Mouse (Mus musculus) intestine, postnatal 0 days (tissue): ENCODE data around the gene Eif3b. TPM values are rescaled to one million over a fixed set of nuclear protein-coding genes. Genes with fewer than 3 reads are reported as not detected.
A peak's percentile ranks its signal among the peaks of the same experiment; 100 is the strongest.

Experiments
- ATAC-seq: fragments of 200-750 bp; cut with Nextera tagmentation; 2 replicates; pipeline ENCODE4 v1.8.0; 2017; ENCODE audit warnings: mild to moderate bottlenecking, moderate TSS enrichment, moderate library complexity
- H3K27ac ChIP-seq: fragments of 300-500 bp; sonication (generic); 2 replicates; pipeline ENCODE4 v1.5.1; 2014; ENCODE audit warnings: mild to moderate bottlenecking, low read depth, low read length, moderate library complexity
- H3K27me3 ChIP-seq: fragments of 300-500 bp; sonication (generic); replicated peaks from 2 replicates; pipeline ENCODE4 v1.6.1; 2014; ENCODE audit warnings: low read length, mixed read lengths; ENCODE audit not compliant: control insufficient read depth, insufficient read depth
- H3K36me3 ChIP-seq: fragments of 300-500 bp; sonication (generic); 2 replicates; pipeline ENCODE4 v1.6.1; 2014; ENCODE audit warnings: mild to moderate bottlenecking, moderate library complexity; ENCODE audit not compliant: control insufficient read depth, insufficient read depth
- H3K4me1 ChIP-seq: fragments of 300-500 bp; sonication (generic); replicated peaks from 2 replicates; pipeline ENCODE4 v1.6.1; 2014; ENCODE audit warnings: antibody characterized with exemption, low read length, mixed read lengths; ENCODE audit not compliant: control insufficient read depth, insufficient read depth
- H3K4me2 ChIP-seq: fragments of 300-500 bp; sonication (generic); replicated peaks from 2 replicates; pipeline ENCODE4 v1.6.1; 2014; ENCODE audit warnings: low read depth, mild to moderate bottlenecking, moderate library complexity
- H3K4me3 ChIP-seq: fragments of 300-500 bp; sonication (generic); 2 replicates; pipeline ENCODE4 v1.5.1; 2014; ENCODE audit warnings: low read depth, low read length
- H3K9ac ChIP-seq: fragments of 300-500 bp; sonication (generic); 2 replicates; pipeline ENCODE4 v1.6.1; 2014; ENCODE audit warnings: mild to moderate bottlenecking, low read depth, low read length
- H3K9me3 ChIP-seq: fragments of 300-500 bp; sonication (generic); 2 replicates; pipeline ENCODE4 v1.6.1; 2016; ENCODE audit warnings: mixed run types; ENCODE audit not compliant: control insufficient read depth
- CTCF ChIP-seq: sonication (generic); IDR thresholded peaks from 2 replicates; pipeline ENCODE4 v1.5.1; 2016; ENCODE audit warnings: low read depth, mild to moderate bottlenecking, control low read depth, antibody characterized with exemption, moderate library complexity
- WGBS: fragments of 180-500 bp; shearing (Covaris S2); extraction: QIAGEN DNeasy Blood & Tissue Kit; methylation state at CpG from one replicate; pipeline ENCODE4 v1.1.7; 2014; 5-methylcytosine and 5-hydroxymethylcytosine counted together
- polyA plus RNA-seq: library from polyadenylated mRNA; unstranded; fragments of >200 nt; fragmentation: Nextera tagmentation; extraction: Ambion mirVana; gene quantifications from 2 replicates; pipeline ENCODE4 v1.2.1, GENCODE M21; 2015

Eif3b gene
- polyA plus RNA-seq, 1 experiment from 2014 or later = 54.6 TPM

DNA sequence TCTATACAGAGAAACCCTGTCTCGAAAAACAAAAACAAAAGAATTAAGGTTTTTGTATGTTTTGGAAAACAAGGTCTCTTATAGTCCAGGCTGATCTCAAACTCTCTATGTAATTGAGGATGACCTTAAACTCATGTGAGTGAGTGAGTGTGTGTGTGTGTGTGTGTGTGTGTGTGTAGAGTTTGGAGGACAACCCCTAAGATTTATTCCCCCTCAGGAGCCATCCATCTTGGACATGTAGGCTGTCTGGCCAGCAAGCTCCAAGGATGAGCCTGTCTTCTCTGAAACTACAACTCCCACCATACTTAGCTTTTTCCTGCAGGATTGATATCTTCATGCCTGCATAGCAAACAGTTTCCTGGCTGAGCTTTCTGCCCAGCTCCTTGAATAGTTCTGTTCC, 27.7 kb upstream of the Eif3b start:
- no peaks in the 10 kb centered on the region for H3K4me1 ChIP-seq
- H3K36me3 ChIP-seq = no peaks in the 10 kb centered on the region
- no peak for TF ChIP-seq CTCF
- H3K4me2 ChIP-seq = no peak overlapping the region
- no peaks in the 10 kb centered on the region for H3K27me3 ChIP-seq
- no peak overlapping the region for H3K4me3 ChIP-seq
- no peaks in the 10 kb centered on the region for H3K9me3 ChIP-seq
- no peak overlapping the region for H3K9ac ChIP-seq
- no peak overlapping the region for H3K27ac ChIP-seq
- 77% methylated on average over 1 of the region's 1 CpGs for WGBS
- no peak for ATAC-seq

GRCm38 (mm10) chr5:140391981-140392380, 27.1 kb upstream of the Eif3b start:
- H3K4me3 ChIP-seq = no peak overlapping the region
- H3K9me3 ChIP-seq = no peaks in the 10 kb centered on the region
- H3K27ac ChIP-seq = no peak overlapping the region
- H3K4me1 ChIP-seq = no peaks in the 10 kb centered on the region
- H3K4me2 ChIP-seq = no peak overlapping the region
- no peaks in the 10 kb centered on the region for H3K36me3 ChIP-seq
- TF ChIP-seq CTCF = no peak
- ATAC-seq = no peak
- H3K9ac ChIP-seq = no peak overlapping the region
- H3K27me3 ChIP-seq = no peaks in the 10 kb centered on the region
- 81% methylated on average over 5 of the region's 5 CpGs for WGBS

DNA sequence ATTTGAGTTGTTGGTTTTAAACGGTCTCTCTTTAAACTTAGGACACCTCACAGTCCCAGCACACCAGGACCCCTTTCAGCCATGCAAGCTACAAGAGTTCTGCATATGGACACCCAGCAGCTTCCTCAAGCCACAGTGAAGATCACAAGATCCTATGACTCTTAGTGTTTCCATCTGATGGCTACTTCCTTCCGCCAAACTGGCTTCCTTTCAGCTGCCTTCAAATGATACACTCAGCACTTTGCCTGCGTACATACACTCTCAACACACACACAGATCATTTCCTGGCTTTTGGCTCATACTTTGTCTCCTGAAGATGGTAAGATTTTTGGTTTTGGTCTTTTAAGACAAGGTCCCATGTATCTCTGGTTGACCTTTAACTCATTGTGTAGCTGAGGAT, 26.4 kb upstream of the Eif3b start:
- no peaks in the 10 kb centered on the region for H3K9me3 ChIP-seq
- H3K36me3 ChIP-seq = no peaks in the 10 kb centered on the region
- no peak for TF ChIP-seq CTCF
- no peak overlapping the region for H3K27ac ChIP-seq
- H3K9ac ChIP-seq = no peak overlapping the region
- H3K4me3 ChIP-seq = no peak overlapping the region
- H3K4me2 ChIP-seq = no peak overlapping the region
- ATAC-seq = no peak
- no peaks in the 10 kb centered on the region for H3K4me1 ChIP-seq
- no peaks in the 10 kb centered on the region for H3K27me3 ChIP-seq
- 78% methylated on average over 3 of the region's 3 CpGs for WGBS

DNA sequence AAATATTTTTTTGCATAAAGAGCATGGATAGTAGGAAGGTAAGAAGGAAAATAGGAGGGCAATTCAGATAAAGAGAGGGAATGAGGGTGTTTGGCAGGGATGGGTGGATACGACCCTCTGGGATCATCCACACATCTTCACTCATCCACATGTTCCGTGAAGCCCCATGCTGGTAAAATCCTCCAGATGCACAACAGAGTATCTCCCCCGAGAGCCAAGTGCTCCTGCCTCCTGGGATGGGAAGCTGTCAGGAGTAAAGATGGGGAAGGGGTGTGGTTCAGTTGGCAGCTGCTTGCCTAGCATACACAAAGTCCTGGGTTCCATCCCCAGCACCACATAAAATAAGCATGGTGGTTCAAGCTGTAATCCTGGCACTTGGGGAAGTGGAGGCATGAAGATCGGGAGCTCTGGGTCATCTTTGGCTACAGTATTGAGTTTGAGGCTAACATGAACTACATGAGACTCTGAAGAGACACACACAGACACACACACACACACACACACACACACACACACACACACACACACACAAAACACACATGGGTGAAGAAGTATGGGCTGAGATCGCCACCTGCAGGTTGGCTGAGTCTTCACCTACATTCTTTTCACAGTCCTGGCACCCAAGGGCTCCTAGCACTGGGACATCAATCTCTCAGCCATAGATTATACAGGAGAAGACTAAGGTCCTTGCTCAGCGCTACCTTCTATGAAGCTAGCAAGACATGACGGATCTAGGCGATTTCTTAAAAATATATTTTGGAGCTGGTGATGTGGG, 22.8 kb upstream of the Eif3b start:
- H3K4me2 ChIP-seq = no peak overlapping the region
- WGBS = 69% methylated on average over 8 of the region's 8 CpGs
- no peak overlapping the region for H3K9ac ChIP-seq
- no peaks in the 10 kb centered on the region for H3K9me3 ChIP-seq
- H3K4me1 ChIP-seq = no peaks in the 10 kb centered on the region
- no peaks in the 10 kb centered on the region for H3K27me3 ChIP-seq
- H3K27ac ChIP-seq = no peak overlapping the region
- 0 out of 2 replicates have a peak, but pooled peaks have one; percentile 53 for ATAC-seq
- TF ChIP-seq CTCF = peak; percentile 82
- no peaks in the 10 kb centered on the region for H3K36me3 ChIP-seq
- no peak overlapping the region for H3K4me3 ChIP-seq

- Histone ChIP-seq H3K4me2 (no peak overlapping the region), H3K27ac (no peak overlapping the region), H3K27me3 (no peaks in the 10 kb centered on the region), H3K36me3 (no peaks in the 10 kb centered on the region), H3K9ac (no peak overlapping the region), H3K4me3 (no peak overlapping the region), H3K9me3 (no peaks in the 10 kb centered on the region), H3K4me1 (no peaks in the 10 kb centered on the region)
- 69% methylated on average over 4 of the region's 4 CpGs for WGBS
- TF ChIP-seq CTCF = no peak
- no peak for ATAC-seq
Measured at GRCm38 (mm10) chr5:140402640-140403270, 16.4 kb upstream of the Eif3b start.

DNA sequence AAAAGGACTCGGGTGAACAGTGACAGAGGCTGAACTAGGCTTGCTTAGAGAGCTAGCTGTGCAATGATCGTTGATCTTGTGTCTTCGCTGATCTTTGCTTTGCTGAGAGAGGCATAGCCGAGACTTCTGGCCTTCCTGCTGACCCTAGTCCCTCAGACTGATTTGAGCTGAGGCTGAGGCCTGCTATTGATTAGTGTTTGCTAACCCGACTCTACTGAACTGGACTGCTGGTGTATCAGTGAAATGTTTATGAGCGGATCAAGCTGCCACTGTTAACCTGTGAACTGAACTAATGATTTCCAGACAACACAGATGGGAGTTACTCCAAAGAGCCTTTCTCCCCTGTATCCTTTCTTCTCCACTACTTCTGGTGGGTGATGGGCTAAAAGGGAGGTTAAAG, 14.0 kb upstream of the Eif3b start:
- no peak for TF ChIP-seq CTCF
- Histone ChIP-seq H3K27ac (no peak overlapping the region), H3K9me3 (no peaks in the 10 kb centered on the region), H3K36me3 (no peaks in the 10 kb centered on the region), H3K4me1 (no peaks in the 10 kb centered on the region), H3K9ac (no peak overlapping the region), H3K4me3 (no peak overlapping the region), H3K4me2 (no peak overlapping the region), H3K27me3 (no peaks in the 10 kb centered on the region)
- WGBS = 73% methylated on average over 6 of the region's 6 CpGs
- no peak for ATAC-seq
